Mouse (Mus musculus): ENCODE measurements around the gene Ankmy1.

The Ankmy1 gene

DNA sequence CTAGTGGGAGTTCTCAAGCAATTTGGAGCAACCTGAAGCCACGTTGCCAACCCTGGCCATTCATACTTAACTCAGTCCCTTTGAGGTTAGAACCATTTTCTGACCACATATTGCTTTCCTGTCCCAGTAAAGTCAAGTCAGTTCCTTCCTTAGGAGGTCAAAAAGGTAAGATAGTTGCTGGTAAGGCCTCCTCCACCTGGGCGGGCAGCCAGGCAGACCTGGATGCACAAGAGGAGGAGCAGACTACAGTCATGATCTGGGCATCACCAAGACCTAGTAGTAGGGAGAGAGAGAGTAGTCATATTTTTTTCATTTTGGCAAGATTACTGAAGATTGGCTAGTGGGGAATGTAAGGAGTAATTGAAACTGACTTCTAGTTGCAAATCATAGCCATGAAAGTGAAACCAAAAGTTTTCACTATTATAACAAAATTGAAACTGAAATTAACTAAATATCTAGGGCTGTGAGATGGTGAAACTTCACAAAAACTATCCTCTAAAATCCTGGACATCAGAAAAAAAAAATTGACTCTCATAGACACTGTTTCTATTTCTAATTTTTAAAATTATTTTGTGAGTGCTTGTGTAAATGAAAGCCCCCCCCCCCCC is 3.1 kb upstream of the Ankmy1 start:
- no peak for TF ChIP-seq GATA4 (IDR thresholded peaks at IDR 0.05; ENCODE audit: insufficient replicate concordance, low read length)

DNA sequence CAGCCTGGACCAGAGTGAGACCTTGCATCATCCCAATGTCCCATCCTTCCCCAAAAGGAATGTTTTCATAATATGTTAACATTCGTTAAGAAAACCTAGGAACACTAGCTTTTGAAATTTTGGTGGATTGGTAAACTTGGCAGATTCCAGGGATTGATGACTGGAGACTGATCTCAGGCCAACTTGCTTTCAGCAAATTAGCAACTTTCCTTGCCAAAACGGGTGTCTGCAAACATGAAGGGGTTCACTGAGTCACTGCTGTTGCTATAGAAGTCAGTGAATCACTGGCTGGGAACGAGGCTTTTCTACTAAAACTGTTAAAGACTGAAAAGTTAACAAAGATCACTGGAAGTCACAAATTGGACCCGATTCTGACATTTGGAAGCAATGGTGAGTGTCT is 921 bp upstream of the Ankmy1 start:
- no peak for TF ChIP-seq GATA4 (IDR thresholded peaks at IDR 0.05; ENCODE audit: insufficient replicate concordance, low read length)

DNA sequence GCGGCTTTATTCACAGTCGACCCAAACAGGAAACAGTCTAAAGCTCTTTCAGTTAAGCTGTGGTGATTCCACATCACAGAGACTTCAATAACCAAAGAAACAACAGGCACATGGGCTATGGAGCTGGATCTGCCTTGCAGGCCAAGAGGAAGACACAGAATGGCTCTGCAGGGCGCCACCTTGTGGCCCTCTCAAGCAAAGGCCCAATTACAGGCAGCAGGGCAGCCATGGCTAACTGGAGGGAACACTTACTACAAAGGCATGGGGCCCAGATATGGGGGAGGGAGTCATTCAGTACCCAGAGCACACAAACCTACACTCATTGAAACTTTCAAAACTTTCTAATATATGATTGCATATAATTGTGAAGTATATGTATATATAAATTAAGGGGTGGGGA is 7.6 kb downstream of the Ankmy1 start:
- no peak for TF ChIP-seq GATA4 (IDR thresholded peaks at IDR 0.05; ENCODE audit: insufficient replicate concordance, low read length)

DNA sequence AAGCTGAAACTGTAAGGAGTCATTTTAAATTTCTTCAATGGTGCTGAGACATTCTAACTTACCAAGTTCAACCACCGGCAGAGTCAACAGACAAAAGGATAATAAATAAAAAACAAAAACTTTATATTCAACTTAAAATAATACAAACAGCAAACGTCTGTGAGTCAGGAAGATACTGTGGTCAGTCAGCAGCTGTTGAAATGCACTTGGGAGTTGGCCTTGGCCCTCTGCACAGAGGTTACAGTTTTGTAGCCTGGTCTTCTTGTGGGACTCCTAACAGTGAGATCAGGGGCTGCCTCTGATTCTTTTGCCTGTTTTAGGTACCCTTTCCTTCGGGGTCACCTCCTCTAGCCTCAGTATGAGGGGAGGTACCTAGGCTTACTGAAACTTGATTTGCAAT is 8.8 kb downstream of the Ankmy1 start:
- no peak for TF ChIP-seq GATA4 (IDR thresholded peaks at IDR 0.05; ENCODE audit: insufficient replicate concordance, low read length)

DNA sequence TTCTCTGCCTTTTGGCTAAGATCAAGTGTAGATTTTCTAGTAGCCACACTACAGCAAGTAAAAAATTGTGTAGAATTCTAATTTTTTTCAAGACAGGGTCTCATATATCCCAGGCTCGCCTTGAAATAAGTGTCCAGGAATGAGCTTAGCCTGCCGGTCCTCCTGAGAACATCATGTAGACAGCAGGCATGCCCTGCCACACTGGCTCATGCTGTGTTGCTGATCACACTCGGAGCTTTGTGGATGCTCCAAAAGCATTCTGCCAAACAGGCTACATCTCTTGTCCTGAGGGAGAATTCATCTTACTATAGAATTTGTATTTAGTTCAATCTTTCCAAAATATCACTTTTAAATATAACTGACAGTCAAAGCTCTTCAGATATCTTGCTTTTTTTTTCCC is 9.9 kb downstream of the Ankmy1 start:
- TF ChIP-seq GATA4 (IDR thresholded peaks at IDR 0.05; ENCODE audit: insufficient replicate concordance, low read length), result no peak

DNA sequence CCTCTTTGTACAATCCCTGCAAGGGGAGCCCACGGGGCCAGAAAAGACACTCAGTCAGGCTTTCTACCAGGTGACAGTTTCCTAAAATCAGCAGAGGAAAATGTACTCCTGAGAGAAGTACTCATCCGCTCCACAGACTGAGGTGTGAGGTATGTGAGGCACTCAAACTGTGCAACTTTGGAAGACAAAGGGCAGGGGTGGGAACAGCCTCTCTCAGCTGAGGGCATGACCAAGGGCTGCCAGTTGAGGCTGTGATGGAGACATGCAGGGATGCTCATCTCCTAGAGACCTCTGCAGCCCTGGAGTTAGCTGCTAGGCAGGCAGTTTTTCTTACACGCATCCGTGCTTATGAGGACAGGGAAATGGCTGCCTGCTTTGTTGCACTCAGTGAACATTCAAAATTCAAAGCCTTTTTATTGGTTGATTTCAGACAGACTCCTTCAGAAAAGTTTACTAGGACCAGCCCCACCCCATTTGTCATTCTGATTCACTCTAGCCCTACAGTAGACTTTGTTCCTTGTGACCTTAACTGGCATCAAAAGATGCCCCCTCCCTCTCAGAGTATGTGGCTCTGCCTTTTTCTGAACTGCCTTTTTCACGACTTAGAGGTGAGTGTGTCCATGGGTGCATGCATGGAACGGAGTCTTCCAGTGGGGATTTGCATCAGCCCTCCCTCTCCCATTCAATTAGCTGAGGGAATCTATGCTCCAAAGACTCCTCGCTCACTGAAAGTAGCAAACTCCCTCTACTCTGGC is 13.6 kb downstream of the Ankmy1 start:
- no peak for TF ChIP-seq GATA4 (IDR thresholded peaks at IDR 0.05; ENCODE audit: insufficient replicate concordance, low read length)

DNA sequence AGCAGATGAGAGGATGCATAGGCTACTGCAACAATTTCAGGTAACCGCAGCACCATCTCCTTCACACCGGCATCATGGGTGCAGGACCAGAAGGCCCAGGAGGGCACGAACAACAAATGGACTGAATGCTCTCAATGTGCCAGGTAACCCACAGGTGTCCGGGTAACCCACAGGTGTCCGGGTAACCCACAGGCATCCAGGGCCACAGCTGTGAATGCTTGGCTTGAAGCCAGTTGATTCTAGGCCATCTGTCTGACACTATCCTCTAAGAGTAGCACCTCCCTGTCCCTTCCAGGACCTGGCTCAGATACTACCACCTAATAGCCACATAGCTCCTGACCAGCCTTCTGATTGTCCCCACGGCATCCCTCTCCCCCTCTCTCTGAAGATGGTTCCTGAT is 20.7 kb downstream of the Ankmy1 start:
- no peak for TF ChIP-seq GATA4 (IDR thresholded peaks at IDR 0.05; ENCODE audit: insufficient replicate concordance, low read length)

DNA sequence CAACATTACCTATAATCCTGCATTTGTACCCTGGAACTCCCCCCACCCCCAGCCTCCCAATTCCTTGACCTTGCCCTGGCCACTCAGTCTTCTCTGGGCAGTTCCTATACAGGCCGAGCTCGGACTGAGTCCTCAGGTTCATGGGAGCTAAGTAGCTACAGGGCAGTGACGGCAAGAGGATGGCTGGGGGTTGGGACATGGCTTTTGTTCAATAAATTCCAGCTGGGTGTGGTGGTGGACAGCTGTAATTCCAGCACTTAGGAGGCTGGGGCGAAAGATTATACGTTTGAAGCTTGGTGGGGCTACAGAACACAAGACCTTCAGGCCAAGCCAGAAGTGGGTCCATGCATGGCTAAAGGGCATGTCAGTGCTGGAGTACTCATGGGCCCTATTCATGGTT is 22.6 kb downstream of the Ankmy1 start:
- no peak for TF ChIP-seq GATA4 (IDR thresholded peaks at IDR 0.05; ENCODE audit: insufficient replicate concordance, low read length)

DNA sequence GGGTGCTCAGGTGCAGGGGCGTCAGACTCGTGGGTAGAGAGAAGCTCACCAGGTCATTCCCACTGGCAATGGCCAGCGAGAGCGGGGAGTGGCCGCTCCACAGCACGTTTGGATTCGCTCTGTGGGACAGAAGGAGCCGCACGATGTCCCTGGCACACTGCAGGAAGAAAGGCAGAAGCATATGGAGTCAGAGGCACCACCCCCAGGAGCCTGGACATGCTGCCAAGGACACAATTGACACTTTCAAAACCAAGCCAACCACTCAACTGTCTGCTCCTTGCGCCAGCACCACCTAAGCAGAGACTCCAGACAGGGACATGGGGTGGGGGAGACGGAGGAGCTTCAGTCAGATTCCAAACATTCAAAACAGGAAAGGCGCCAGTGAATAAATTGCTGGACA is 23.4 kb downstream of the Ankmy1 start:
- no peak for TF ChIP-seq GATA4 (IDR thresholded peaks at IDR 0.05; ENCODE audit: insufficient replicate concordance, low read length)

DNA sequence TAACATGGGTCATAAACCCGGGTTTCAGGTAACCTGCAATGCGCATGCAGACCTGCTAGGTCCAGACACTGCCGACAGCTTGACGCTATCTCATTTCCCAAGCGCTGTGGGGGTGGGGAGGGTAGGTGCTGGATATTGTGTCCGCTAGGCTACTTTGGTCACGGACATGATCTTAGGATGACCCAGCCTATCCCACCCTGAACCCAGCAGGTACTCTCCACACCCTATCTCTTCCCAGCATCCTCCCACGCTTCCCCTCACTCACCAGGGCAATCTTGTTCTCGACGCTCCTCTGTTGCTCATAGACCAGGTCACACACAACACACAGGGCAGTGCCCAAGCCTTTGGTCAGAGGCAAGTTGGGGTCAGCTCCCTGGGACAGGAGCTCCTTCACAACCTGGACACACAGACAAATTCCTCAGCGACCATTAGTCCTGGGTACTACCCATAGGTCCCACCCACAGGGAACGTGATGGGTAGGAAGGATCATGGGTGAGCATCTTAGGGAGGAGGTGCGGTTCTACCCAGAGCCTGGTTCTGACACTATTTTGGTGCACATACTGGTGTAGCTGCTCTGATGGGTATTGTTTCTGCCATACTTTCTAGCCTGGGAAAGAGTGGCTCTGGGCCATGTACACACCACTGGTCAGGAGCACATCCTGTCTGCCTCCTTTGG is 24.5 kb downstream of the Ankmy1 start:
- TF ChIP-seq GATA4 (IDR thresholded peaks at IDR 0.05; ENCODE audit: insufficient replicate concordance, low read length), result no peak

DNA sequence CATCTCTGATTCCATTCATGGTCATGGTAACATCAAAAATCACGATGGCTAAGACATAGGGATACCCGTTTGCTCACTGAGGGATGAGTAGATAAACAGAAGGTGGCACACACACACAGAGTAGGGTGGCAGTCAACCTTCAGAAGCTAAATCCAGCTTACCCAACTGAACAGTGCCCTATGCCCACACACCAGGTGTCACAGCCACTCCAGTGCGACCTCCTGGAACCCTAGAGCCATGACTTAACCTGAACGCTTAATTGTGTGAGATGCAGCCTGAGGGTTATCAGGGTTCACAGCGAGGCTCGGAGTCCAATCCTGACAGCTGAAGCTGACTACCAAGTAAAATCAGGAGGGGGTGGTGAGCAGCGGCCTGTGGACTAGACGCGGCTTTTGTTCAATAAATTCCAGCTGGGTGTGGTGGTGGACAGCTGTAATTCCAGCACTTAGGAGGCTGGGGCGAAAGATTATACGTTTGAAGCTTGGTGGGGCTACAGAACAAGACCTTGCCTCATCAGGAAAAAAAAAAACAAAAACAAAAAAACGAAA is 25.2 kb downstream of the Ankmy1 start:
- no peak for TF ChIP-seq GATA4 (IDR thresholded peaks at IDR 0.05; ENCODE audit: insufficient replicate concordance, low read length)

DNA sequence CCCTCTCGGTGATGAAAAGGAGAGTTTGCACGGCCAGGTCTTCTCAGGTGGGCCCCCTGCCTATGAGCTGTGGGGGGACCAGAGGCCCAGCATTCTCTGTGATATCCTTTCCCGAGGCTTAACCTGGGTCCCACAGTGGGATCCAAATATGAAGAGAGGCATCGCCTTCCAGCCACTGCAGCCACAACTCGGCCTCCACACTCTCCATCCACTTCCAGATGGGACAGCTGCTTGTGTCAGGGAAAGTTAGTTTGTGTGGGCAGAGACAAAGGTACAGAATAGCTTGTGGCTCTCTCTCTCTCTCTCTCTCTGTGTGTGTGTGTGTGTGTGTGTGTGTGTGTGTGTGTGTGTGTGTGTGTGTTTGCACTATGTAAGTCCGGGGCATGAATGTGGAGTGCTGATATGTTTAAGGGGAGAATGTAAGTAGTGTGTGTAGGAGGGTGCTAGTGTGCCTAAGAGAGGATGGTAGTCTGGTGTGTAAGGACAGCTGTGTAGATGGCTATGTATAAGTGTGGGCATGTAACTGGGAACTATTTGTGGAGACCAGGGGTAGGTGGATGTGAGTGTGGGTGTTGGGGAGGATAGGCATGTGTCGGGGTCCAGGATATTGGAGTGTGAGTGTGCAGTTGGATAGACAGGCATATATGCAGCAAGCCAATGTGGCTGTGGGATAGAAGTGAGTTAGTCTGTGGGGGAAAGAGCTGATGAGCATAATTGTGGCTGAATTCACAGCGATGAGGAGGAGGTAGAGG is 27.2 kb downstream of the Ankmy1 start:
- no peak for TF ChIP-seq GATA4 (IDR thresholded peaks at IDR 0.05; ENCODE audit: insufficient replicate concordance, low read length)

DNA sequence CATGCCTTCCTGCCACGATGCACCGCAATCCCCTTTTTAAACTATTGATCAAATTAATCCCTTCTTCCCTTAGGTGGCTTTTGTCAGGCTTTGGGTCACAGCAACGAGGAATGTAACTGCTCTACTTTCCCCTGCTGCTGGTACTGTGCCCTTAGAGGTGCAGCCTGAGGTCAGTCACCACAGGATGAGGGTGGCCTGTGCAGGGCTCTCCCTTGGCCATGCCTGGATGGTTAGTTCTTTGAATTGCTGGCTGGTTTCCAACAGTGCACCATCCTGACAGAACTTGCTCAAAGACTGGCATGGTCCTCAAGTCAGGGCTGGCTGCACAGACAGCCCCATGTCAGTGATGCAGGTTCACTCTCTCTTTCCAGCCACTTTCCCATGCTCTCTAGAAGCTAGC is 28.7 kb downstream of the Ankmy1 start:
- TF ChIP-seq GATA4 (IDR thresholded peaks at IDR 0.05; ENCODE audit: insufficient replicate concordance, low read length), result no peak

DNA sequence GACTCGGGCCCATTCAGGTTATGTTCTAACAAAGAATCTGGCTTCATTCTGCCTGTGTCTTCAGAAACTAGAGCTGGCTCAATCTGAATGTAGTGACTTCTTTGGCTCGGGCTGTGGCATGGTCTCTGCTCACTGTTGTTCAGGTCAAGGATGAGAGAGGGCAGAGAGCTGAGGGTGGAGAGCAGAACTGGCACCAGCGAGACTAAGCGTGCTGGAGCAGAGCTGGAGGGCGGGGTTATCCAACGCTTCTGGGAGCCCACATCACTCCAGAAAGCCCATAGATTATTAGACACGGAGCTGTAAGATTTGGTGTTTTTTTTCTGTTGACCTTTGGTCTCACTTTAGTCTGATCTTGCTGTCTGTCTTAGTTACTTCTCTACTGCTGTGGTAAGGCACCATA is 30.0 kb downstream of the Ankmy1 start:
- TF ChIP-seq GATA4 (IDR thresholded peaks at IDR 0.05; ENCODE audit: insufficient replicate concordance, low read length), result no peak

DNA sequence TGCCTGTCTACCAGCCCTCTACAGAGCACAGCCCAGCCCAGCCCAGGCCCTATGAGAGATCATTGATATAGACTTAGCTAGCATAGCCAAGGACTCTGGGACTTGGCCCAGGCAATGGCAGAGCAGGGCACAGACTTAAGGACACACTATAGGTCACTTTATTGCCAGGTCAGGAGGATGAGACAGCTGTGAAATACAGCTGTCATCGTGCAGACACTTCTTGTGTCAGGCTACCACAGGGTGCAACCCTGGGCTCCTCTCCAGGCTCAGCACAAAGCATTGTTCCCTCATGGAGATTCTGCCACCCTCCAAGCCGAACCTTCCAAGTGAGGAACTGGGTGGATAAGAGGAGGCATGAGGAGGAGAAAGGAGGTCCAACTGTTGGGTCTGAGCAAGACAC is 32.7 kb downstream of the Ankmy1 start:
- no peak for TF ChIP-seq GATA4 (IDR thresholded peaks at IDR 0.05; ENCODE audit: insufficient replicate concordance, low read length)
